Mouse (Mus musculus): Measurements from ENCODE around the gene Ddhd1.
A peak's percentile ranks its signal among the peaks of the same experiment; 100 is the strongest.

Ddhd1 gene

DNA sequence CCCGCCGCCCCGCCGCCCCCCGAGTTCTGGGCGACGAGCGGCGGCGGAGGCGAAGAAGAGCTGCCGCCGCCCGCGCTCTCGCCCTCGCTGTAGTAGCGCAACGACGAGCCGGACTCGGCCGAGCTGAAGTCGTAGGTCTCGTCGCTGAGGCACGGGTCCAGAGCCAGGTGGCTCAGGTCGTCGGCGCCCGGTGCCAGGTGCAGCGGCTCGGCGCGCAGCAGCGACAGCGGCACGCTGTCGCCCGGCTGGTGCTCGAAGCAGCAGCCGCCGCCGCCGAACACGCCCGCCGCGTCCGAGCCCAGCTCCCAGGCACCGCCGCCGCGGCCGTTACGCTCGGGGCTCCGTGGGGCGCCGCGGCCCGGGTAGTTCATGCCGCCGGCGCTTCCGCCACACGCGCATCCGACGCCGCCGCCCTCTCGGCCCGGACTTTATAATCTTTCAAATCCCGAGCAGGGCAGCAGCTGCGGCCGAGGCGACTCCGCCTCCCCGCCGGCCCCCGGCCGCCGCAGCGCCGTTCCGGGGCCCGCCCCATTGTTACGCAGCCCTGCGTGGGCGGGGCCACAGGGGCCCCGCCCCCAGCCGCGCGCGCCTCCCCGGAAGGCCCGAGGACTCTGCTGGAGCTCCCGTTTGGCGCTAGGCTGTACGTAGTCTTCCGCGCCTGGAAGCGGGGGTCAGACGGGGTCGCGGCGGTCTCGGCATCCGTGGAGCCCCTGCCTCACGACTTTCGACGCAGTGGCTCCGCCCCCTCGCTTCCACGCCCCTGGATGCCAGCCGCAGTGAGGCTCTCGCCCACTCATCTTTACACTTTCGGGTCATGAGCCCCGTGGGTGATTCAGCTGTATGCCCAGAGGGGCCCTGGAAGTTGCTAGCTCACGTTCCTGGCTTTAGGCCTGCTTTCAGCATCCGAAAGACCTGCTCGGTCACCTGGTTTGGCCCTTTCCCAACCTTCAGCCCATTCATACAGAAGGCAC lies at the start of gene Ddhd1:
Ddhd1 (minus strand) TSS at position 503 of the 971 bp plus-strand sequence.
- peak; percentile 83 for DNase-seq

DNA sequence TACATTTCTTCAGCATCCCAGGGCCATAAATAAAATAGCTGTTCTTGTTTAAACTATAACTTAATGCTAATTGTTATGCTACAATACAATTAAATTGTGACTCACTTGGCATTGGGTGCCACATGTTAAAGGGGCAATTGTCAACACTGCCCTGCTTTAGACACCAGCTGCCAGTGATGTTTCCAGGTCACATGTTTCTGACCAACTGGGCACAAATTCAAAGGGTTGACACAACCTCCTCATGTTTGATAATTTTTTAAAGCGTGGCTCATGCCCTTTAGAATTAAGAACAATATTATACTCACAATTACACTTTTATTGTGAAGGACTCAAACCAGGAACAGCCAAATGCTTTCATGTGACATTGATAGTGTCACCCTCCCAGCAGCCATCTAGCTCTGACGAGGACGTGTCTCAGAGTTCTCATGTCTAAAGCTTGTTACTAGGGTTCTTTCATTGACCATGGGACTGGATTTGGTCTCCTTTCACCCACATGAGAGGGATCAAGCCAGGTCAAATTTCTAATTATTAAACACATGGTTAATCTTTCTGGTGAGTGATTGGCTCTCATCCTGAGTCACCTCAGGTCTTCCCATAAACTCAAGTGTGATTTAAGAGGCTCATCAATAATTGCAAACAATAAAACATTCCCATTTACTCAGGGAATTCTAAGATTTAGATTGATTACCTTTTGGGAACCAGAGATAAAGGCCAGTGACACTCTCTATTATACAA lies 49.4 kb upstream of the Ddhd1 start:
- DNase-seq, result no peak

DNA sequence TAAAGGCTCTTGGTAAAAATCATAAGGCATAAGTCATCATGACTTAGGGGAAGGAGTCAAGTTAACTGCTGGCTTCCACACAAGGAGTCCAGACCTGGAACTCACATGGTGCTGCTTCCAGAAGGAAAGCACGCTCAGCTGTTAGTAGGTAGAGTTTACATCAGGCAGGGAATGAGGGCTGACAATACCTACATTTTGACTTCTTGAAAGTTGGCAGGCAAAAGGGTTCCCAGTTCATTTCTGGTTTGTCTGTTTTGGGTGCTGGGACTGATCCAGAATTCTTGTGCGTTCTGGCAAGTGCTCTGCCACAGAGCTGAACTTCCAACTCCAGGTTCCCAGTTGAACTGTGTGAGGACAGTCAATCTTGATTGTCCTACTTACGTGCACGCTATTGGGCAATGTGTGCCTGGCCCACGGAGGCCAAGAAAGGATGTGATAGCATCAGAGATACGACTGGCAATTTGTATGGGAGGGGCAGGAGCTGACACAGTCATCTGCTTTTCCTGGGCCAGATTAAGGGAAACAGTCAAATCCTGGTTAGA lies 42.2 kb upstream of the Ddhd1 start:
- DNase-seq, result no peak

DNA sequence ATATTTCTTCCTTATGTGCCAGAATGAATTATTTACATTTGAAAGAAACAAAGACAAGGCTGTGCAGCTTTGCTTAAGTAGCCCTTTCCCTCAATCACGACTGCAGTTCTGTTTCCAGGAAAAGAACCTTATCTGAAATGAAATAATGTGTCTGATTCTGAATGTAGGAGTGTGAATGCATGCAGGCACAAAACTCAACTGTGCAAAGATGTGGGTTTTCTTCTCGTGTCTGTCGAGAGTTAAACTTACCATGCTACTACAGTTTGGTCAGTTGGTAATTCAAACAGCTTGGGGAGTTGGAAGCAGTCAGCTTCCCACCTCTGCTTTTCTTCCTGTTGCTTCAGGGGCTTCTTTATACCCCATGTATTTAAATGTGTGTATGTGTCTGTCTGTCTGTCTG lies 40.9 kb upstream of the Ddhd1 start:
- DNase-seq, result no peak

DNA sequence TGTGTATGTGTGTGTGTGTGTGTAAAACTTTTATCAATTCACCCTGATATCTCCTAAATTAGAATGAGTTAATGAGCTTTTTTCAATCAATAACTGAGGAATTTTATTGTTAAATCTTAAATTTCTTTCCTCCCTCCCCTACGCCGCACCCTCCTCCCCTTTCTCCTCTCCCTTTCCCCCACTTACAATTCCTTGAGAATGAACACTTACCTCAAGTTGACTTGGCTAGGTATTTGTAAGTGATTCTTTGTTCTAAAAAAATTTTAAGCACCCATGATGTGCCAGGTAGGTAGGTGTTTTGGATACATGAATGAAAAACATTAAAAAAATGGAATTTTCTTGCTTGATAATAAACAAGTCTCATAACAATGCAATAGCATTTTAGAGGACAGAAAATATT lies 38.2 kb upstream of the Ddhd1 start:
- DNase-seq, result no peak

DNA sequence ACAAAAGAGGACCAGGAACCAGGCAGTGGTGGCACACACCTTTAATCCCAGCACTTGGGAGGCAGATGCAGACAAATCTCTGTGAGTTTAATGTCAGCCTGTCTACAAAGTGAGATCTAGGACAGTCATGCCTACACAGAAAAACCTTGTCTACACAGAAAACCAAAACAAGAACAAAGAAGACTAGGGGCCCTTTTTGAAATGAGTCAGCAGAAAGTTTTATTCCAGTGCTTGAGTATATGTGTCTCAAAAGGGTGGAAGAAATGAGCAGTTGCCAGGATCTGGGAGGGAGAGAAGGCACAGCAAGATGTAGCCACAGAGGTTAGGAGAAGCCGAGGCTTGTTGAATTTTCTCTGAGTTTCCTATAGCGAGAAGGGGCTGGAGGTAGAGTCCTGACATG lies 35.9 kb upstream of the Ddhd1 start:
- no peak for DNase-seq

DNA sequence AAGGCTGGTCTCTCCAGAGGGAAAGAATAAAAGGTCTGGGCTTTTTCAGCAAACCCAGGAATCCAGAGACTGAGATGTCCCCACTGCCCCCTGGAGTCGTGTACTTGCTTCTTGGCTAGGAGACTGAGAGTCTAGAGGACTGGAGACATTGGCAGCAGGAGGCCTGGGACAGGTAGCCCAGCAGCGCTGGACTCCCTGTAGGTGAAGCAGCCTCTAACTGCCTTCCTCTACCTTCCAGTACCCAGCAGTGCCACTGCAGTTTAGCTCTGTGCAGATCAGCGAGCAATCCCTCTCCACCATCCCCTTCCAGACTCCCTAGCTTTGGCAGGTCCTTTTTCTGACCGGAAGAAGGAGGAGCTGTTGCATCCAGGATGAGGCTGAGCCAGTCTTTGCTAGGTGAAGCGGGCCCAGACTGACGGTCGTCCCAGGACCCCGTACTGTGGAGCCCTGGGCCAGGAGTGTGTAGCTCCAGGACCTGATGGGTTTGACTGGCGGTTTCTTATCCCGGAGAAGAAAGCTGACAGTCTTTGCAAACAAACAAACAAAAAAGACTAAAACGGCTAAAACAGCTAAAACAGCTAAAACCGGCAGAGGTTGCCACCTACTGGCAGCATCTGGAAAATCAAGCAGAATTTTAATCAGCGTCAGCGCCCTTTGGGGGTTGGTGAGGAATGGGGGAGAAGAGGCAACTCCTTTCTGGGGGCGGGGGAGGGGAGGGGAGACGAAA lies 32.7 kb upstream of the Ddhd1 start:
- peak; percentile 53 for DNase-seq

DNA sequence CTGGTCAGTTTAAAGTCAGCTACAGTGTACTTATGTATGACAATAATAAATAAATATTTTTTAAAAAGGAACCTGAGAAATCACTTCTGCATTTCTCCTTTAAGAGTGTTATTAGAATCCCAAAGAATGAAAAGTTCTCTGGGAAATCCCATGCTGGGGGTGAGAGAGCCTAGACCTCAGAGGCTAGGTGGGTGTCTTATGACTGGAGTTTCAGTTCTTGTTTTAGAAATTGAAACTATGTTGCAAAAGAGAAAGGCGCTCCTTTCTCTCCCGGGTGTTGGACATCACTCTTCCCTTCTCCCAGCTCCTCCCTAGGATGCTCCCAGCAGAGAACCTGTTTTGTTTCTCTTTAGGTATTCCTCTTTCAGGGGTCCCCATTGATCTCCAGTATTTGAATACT lies 27.4 kb upstream of the Ddhd1 start:
- no peak for DNase-seq

DNA sequence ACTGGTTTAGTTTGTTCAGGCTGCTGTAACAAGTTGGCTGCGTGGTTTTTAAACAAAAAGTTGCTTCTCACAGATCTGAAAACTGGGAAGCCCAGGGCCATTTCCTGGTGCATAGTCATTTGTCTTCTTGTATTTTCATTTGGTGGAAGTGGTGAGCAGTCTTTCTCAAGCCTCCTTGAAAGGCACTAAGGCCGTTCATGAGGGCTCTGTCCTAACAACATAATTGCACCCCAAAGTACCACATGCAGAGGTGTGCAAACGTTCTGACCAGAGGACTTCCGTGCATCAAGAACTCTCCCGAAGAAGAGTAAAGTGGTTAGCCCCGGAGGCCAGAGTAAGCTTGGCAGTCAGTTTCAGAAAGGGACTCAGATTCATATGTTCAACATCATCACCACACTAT lies 18.8 kb upstream of the Ddhd1 start:
- no peak for DNase-seq

DNA sequence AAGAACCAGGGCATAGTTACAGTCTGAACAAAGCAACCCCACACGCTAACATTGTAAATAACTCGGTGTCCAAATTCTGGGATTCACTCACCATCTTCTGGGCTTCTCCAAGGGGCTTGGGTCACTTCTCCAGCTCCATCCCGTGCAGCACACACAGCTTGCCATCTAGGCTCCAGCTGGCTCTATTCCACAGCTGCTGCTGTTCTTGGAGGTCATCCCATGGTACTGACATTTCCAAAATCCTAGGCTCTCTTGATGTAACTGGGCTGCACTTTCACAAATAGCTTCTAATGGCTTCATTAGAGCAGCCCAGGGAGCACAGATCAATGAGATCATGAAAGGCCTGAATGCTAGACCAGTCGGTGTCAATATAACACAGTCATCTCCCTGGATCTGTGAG lies 10.4 kb upstream of the Ddhd1 start:
- no peak for DNase-seq

DNA sequence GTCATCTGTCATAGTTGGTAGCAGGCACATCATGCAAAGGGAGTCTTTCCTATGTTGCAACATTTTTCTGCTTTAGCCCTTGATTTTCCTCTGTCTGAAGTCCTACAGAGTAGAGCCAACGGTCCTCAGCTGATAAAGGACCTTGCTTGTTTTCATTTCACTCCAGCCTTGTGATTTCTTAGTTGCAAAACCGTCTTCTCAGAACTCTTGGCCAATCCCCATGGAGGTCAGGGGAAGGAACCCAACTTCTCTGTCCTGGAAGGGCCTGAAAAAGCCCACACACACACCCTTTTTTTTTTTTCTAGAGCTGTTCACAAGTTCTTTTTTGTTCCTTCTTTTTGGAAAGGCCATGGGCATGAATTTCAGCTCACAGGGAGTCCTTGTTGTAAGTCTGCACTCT lies 9.3 kb upstream of the Ddhd1 start:
- DNase-seq, result no peak

DNA sequence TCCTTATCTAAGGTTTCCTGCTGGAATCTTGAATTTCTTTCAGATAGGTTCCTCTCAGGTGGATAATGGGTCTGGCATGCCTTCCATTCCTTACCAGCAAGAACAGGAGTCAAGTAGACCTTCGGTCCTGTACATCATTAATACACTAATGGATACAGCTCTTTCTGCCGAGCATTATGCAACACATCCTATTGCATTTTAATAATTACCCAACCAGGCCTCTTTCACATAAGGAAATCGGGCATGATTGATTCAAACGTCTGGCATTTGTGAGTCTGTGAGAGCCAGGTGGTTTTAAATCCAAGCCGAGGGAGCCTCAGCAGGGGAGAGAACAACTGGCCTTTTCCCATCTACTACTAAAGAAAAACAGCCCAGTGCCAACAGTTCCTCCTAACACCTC lies 3.6 kb upstream of the Ddhd1 start:
- no peak for DNase-seq

DNA sequence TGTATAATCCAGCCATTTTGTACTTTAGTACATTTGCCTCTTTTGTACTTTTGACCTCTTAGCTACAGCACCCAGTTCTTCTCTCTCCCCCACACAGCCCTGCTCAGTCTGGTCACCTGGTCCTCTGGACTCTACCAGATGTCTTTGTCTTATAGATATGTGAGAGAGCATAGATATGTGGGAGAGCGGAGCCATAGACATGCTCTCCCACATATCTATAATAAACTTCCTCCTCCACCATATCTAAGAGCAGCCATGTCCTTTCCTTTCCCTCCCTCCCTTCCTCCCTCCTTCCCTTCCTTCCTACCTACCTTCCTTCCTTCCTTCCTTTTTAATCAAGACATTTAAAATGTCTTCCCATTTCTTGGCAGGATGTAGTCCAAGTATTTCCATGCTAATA lies 2.4 kb upstream of the Ddhd1 start:
- DNase-seq, result no peak

DNA sequence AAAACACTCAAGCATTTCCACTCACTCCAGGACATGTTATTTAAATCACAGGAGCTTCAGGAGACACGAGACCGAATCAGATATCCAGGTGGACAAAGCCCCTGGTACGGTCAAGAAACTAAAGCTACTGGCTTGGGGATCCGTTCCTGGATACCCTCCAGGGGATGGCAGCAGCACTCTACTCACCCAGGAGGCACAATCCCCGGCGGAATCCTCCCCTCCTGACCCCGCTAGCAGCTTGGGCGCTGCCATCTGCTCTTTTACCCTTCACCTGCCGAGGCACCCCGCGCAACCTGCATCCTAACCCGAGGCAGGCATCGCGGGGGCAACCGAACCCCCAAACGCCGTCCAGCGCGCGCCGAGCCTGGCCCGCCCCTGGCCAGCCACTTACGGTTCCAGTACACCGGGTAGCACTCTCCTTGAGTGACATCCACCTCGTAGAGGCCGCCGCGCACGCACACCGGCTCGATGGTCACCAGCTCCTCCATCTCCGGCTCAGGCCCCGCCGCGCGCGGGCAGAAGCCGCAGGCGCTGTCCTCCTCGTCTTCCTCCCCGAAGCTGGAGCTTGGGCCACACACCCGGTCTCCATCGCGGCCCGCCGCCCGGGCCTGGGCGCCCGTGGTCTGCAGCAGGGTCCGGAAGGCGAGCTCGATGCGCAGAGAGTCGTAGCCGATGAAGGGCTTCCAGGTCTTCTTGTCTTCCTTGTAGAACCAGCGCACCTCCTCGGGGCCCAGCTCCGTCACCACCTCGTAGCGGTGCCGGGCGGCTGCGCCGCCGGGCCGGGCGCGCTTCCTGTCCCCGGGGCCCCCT lies 907 bp downstream of the Ddhd1 start:
- peak; percentile 62 for DNase-seq

DNA sequence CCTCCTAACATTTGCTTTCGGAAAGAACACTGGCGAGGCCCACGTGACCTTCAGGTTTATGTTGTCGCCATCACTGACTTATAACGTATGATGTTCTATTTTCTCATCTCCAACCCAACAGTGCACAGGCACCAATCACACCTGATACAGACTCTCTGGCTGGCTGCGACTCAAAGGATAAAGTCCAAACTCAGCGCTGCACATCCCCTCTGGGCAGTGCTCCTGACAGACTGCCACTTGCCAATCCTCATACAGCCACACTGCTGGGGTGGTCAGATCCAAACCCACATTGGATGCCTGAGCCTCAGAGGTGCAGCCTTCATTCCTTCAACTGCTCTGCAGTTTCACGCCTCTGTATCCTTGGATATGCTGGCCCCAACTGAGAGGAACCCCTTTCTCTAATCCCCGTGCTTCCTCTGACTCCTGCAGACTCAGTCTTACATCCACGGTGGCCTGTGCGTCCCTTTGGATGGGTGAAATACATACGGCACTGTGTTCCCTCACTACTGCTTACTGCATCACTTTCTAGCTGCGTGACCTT lies 3.0 kb downstream of the Ddhd1 start:
- no peak for DNase-seq

DNA sequence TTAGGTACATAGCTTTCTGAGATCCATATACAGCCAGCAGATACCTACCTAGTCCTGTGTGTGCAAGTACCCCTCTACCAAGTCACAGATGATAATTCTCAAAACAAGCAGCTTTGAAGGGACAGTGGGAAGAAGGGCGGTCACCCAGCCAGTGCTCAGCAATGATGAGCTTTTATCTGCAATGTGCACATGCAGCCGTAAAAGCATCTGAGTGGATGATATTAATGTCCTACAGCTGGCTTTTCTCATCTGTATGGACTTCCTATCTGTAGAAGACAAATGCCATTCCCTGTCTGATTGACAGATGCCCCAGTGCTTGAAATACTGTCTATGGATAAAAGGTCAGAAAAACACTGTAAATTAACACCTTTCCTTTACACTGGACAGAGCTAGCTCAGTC lies 4.2 kb downstream of the Ddhd1 start:
- DNase-seq, result no peak

DNA sequence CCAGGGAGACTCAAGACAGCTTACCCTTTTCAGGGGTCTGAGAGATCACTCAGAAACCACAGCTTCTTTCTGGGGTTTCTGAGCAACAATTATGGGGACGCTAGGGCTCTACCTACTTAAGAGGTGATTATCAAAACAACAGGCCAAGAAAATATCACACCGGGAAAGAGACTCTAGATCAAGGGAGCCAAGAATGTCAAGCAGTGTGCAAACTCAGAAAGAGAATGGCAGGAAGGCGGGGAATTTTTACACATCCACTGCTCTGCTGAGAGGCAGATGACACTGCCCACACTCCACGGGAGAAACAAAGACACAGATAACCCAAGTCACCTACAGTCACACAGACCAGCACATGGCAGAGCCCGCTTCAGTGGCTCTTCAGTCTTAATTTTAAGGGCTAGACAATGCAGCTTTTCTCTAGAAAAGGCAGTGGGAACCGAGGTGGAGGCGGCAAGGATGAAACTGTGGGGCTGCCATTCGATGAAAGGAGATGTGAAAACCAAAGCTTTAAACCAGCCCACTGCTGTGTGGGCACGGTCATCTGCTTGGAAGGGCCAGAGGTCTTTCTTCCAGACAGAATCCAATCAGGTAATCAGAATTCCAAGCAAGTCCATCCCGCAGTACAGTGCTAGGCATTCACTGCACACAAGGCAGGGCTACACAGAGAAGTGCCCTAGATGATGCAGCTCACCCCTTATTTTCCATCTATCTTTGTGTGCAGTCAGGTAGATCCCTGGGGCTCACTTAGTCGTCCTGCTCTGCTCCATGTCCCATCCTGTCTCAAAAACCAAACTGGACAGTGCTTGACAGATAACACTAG lies 8.7 kb downstream of the Ddhd1 start:
- DNase-seq, result no peak

DNA sequence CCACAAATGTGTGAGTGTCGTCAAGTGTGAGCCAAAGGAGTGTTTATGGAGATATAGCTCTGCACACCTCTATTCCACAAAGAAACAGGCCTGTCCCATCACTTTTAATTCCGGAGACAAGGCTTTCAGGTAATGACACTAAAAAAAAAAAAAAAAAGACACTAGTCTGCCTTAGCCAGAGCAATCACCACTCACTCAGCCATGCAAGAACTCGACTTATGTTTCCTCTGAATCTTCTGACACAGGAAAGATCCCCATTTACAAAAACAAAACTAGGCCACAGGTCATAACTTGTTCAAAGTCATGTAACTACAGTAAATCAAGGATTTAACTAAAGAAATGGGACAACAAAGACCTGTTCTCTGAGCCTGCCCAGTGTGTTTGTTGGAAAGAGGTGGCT lies 9.8 kb downstream of the Ddhd1 start:
- no peak for DNase-seq

DNA sequence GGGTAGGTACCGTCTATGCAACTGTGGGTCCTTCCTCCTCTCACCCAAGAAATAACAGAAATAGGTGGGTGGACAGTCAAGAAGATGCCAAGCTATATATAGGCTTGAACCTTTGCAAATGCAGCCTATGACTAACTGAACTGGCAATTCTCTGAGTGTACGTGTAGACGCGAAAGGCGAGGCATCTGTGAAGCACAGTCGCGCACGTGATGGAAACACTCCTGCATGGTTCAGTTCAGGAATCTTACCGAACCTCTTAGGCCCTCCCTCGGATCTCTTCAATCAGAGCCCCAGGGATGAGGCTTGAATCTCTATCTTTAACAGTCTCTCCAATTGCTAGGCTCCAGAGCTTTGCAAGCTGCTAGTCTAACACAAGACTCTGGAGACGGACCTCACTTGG lies 10.3 kb downstream of the Ddhd1 start:
- DNase-seq, result no peak

DNA sequence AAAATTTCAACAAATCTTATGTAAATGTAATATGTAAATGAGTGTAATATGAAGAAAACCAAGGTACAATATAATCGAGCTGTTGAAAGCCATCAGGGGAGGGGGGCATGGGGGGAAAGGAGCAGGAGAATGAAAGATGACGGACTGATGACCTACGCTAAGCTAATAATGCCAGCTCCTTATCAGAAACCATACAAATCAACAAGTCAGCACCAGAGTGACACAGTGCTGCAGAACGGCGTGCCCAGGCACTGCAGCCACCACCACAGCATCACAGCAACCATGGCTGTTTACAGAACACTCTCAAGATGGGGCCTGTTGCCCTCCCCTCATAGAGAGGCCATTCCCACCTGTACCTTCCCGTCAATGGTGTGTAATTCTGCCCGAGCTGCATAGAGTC lies 10.8 kb downstream of the Ddhd1 start:
- no peak for DNase-seq

DNA sequence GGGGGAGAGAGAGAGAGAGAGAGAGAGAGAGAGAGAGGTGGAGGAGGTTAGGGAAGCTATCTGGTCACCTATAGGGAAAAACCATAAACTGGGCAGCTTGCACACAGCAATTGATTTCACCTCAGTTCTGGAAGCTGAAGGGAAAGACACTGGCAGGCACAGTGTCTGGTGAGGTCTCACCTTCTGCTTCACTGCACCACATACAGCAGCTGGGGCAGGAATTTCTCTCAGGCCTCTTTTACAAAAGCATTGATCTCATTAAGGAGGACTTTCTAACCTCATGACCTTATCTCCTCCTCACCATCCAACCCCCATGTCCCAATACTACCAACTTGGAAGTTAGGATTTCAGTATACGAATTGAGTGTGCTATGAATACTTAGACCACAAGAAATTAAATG lies 13.2 kb downstream of the Ddhd1 start:
- DNase-seq, result no peak
